Mouse (Mus musculus): ENCODE measurements around the gene Gabra4.
"Not testable (repeated sequence)": the region's sequence is repeated elsewhere in the genome, so short reads cannot be mapped to it uniquely, and the experiment has no call there.

The Gabra4 gene

DNA sequence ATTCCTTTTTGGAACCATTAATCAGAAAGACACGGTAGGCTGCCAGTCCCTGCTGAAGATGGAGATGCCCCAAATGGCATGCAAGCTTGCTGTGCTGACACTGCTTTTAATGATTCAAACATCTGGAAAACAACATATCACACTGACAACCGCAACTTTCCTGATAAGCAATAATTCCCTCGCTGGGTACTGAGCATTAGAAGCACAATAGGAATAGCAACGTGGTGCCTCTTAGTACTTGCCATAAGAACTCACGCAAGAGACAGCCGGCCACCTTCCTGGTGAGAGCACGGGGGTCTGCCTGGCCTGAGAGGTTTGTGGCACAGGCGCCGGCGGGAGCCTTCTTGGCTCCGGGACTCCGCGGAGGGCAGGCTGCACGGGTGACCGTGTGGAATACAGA, 132.6 kb downstream of the Gabra4 start:
- not testable (repeated sequence) for DNase-seq (ENCODE audit: low spot score in 2 of 2)

Data from urinary bladder, adult 18-20 months (tissue).